Mouse (Mus musculus) T-helper 1 cell (primary cell): ENCODE data around the gene Tssk4.

Experiments
- in situ Hi-C: fragments of 300-600 bp; cut with MboI, MseI; formaldehyde crosslinking; loops from one replicate; pipeline ENCODE4 v1.15.1; 2025; ENCODE audit warnings: high pct_unique_total_duplicates

The Tssk4 gene

GRCm38 (mm10) chr14:55649884-55650283 lies at the start of gene Tssk4:
Tssk4 (plus strand) TSS chr14:55650184.
- in situ Hi-C loops, result no loop called here

- in situ Hi-C loops, result no loop called here
These were observed 46.7 kb upstream of the Tssk4 start, which contains the start of gene Irf9 for GRCm38 (mm10) chr14:55603271-55603632. Irf9 (plus strand) TSS chr14:55603571.

DNA sequence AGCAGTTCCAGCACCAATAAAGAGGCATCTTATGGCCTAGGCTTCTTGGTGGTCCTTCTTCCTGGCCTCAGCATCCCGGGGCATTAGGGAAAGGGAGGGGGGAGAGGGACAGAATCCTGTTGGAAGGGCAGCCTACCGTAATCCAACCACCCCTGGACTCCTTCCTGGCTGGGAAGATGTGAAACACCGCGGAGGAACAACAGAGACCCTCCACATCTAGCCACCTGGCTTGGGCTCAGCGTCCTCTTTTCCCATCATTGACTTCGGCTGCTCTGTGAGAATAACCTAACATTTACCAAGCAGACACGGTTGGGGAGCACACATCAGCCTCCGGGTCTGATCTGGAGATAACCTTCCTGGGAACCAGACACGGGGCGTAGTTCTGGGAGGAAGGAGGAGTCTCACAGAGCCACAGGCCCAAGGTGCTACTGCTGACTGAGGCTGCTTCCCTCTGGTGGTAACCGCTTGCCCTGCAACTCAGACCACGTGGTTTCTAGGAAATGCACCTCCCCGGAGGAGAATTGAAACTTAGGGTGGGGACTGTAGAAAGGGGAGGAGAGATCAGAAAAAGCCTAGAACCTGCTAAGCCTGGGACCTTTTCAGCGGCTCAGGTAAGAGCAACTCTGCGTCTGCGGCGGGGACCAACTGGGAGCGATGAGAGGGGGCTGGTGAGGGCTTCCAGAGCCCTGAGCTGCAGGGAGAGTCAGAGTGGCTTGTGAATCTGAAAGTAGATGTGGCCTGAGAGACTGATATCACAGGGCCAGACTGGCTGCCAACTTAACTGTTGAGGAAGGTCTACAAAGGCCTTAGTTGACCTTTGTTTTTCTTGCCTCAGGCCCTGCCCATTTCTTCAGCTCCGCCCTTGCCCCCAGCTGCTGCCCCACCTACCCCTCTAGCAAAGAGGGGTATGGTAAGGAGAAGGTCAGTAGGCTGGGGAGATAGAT lies 46.1 kb upstream of the Tssk4 start:
- in situ Hi-C loops, result no loop called here

- in situ Hi-C loops, result no loop called here
These were observed 45.2 kb upstream of the Tssk4 start for GRCm38 (mm10) chr14:55604823-55605222.

GRCm38 (mm10) chr14:55605743-55606459 lies 44.1 kb upstream of the Tssk4 start:
- in situ Hi-C loops, result no loop called here

- in situ Hi-C loops, result no loop called here
These were observed 41.6 kb upstream of the Tssk4 start for GRCm38 (mm10) chr14:55608339-55608738.

- in situ Hi-C loops, result no loop called here
These were observed 36.6 kb upstream of the Tssk4 start for GRCm38 (mm10) chr14:55613346-55613745.

DNA sequence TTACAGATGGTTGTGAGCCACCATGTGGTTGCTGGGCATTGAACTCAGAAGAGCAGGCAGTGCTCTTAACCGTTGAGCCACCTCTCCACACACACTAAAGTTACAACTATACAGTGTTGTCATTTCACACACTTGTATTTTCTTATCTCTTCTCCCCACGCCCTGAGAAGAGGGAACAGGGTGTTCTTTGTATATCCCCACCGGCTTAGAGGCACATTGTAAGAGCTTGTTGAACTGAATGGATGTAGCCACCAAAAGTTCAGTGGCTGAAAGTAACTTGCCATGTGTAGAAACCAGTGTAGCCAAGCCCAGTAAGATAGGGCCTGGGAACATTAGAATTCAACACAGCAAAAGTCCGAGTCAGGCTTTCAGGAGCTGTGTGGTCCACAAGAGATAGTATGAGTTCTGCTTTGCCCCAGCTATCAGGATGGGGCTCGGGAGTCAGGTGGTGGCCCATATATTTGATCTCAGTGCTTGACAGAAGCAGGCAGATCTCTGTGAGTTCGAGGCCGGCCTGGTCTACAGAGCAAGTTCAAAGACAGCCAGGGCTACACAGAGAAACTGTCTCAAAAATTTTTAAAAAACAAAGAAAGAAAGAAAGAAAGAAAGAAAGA lies 35.3 kb upstream of the Tssk4 start:
- in situ Hi-C loops, result no loop called here

- in situ Hi-C loops, result no loop called here
These were observed 34.1 kb upstream of the Tssk4 start for GRCm38 (mm10) chr14:55615876-55616275.

- in situ Hi-C loops, result no loop called here
These were observed 33.1 kb upstream of the Tssk4 start for GRCm38 (mm10) chr14:55616844-55617243.

DNA sequence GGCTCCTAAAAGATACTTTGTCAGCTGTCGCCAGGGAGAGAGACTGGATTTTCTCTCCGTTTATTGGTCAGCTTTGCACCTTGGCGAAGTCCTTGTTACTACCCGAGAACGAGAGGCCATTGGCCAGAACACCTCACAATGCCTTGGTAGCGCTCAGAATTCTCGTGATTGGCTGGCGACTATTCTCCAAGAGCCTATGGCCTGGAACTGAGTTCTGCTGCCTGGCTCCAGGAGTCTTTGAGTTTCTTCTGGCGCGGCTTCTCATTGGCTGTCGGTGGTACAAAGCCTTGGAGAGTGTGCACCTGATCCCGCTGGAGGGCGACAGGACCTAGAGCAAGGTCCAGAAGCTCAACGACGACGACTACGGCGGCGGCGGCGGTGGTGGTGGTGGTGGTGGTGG lies 32.2 kb upstream of the Tssk4 start, which contains the start of gene Rec8:
Gene Rec8, plus strand, starts transcription at position 216 of the 400 bp plus-strand sequence.
- in situ Hi-C loops, result no loop called here

GRCm38 (mm10) chr14:55618486-55619195 lies 31.3 kb upstream of the Tssk4 start:
- in situ Hi-C loops, result no loop called here

GRCm38 (mm10) chr14:55628077-55628827 lies 21.7 kb upstream of the Tssk4 start:
- in situ Hi-C loops, result no loop called here

- in situ Hi-C loops, result no loop called here
These were observed 20.7 kb upstream of the Tssk4 start for GRCm38 (mm10) chr14:55629312-55629711.

DNA sequence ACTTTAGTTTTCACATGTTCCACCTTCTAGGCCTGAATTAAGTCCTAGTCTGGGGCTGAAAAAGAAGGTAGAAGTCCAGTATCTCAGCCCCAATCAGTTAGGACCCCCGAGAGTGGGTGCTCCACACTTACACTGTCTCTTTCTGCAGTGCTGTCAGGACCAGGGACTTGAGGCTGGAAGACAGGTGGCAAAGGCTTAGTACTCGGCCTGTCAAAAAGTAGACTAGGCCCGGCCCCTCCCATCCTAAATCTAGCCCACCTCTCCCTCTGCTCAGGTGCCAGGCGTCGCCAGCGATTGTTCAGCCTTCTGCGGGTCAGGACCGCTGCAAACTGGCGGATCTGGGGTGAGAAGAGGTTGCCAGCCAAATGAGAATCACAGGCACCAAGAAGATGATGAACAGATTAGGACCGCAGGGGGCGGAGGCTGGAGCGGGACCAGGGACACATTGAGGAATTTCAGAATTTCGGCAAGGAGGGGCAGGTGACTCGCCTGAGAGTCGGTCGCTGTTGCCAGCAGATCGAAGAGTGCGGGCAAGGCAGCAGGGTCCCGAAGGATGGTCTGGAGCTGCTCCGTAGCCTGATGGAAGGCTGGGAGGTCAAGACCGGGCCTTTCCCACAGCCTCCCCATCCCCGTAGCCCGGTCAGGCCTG lies 15.0 kb upstream of the Tssk4 start:
- in situ Hi-C loops, result no loop called here

DNA sequence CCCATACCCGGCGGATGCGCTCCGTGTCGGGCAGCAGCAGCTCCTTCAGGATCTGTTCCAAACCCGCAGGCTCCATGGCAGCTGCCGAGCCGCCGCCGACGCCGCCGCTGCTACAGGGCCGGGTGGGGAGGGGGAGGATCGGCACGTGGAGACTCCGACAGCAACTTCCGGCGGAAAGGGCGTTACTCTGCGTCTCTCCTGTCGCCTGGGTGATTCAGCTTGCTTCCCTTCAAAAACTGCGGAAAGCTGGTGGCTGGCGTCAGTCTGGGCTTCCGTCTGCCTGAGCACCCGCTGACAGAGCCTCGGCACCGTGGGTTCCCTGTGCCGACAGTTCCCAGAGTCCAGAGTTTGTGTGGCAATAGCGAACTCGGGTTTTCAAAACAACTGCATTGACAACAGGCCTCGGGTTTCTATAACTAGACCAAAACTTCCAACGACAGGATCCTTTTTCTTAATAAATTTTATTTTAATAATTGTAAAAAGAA lies 14.4 kb upstream of the Tssk4 start, which contains the start of gene Ipo4:
Gene Ipo4, minus strand, starts transcription at position 435 of the 485 bp plus-strand sequence.
- in situ Hi-C loops, result no loop called here

GRCm38 (mm10) chr14:55637795-55638194 lies 12.2 kb upstream of the Tssk4 start, which contains the start of gene Gm49378:
Gm49378 (minus strand) TSS chr14:55637895.
- in situ Hi-C loops, result no loop called here

GRCm38 (mm10) chr14:55640816-55641215 lies 9.2 kb upstream of the Tssk4 start:
- in situ Hi-C loops, result no loop called here

GRCm38 (mm10) chr14:55641291-55641690 lies 8.7 kb upstream of the Tssk4 start:
- in situ Hi-C loops, result no loop called here

- in situ Hi-C loops, result no loop called here
These were observed 7.3 kb upstream of the Tssk4 start for GRCm38 (mm10) chr14:55642679-55643059.
